8 mouse cellular contexts compared by ENCODE assay signal in genomic region chr8:94037806-94038205, GRCm38 (mm10). TPM values are rescaled to one million over a fixed set of nuclear protein-coding genes. Genes with fewer than 3 reads are reported as not detected.
A peak's percentile ranks its signal among the peaks of the same experiment; 100 is the strongest.
DNase-seq lines count a peak whose midpoint lies in the region; ATAC-seq and TF ChIP-seq lines count a peak whose summit lies in the region.

No protein-coding gene starts in this region.

- no peaks in the 10 kb centered on the region for H3K27me3 ChIP-seq in heart, embryonic 12.5 days (replicated peaks)
- H3K27me3 ChIP-seq in forebrain, embryonic 14.5 days (replicated peaks; ENCODE audit: control insufficient read depth, insufficient read depth, low read length): no peaks in the 10 kb centered on the region
- no peaks in the 10 kb centered on the region for H3K27me3 ChIP-seq in limb, embryonic 12.5 days
- no peaks in the 10 kb centered on the region for H3K27me3 ChIP-seq in midbrain, postnatal 0 days (ENCODE audit: insufficient read depth, low read length)

- DNase-seq in heart, postnatal 14 days: no peak
- peak; percentile 35 for DNase-seq in Muller cell, postnatal 12 days (ENCODE audit: inconsistent ontology term)
- peak; percentile 16 for DNase-seq in forebrain, embryonic 14.5 days (ENCODE audit: low spot score)
- DNase-seq in midbrain, postnatal 0 days (ENCODE audit: low spot score): peak; percentile 2
- DNase-seq in spleen, postnatal 36 days (ENCODE audit: low spot score in 2 of 2): no peak
- DNase-seq in layer of hippocampus, adult 9-11 months: no peak

- H3K4me1 ChIP-seq in heart, embryonic 12.5 days (replicated peaks): peaks cover 29% of the 10 kb centered on the region
- H3K4me1 ChIP-seq in forebrain, embryonic 14.5 days (ENCODE audit: control insufficient read depth, insufficient read depth, low read length): peaks cover 18% of the 10 kb centered on the region
- H3K4me1 ChIP-seq in limb, embryonic 12.5 days (replicated peaks): peaks cover 21% of the 10 kb centered on the region
- peaks cover 7% of the 10 kb centered on the region for H3K4me1 ChIP-seq in midbrain, postnatal 0 days (ENCODE audit: insufficient read depth, low read length)

- peak overlapping the region; percentile 77 for H3K9ac ChIP-seq in heart, embryonic 12.5 days
- H3K9ac ChIP-seq in forebrain, embryonic 14.5 days (ENCODE audit: low read length): peak overlapping the region; percentile 75
- H3K9ac ChIP-seq in limb, embryonic 12.5 days (replicated peaks): peak overlapping the region; percentile 63
- H3K9ac ChIP-seq in midbrain, postnatal 0 days (replicated peaks; ENCODE audit: low read length, poor library complexity, severe bottlenecking): peak overlapping the region; percentile 70

- H3K27ac ChIP-seq in heart, embryonic 12.5 days (ENCODE audit: poor library complexity, severe bottlenecking): no peak overlapping the region
- H3K27ac ChIP-seq in forebrain, embryonic 14.5 days (ENCODE audit: low read depth, low read length): no peak overlapping the region
- H3K27ac ChIP-seq in limb, embryonic 12.5 days: no peak overlapping the region
- no peak overlapping the region for H3K27ac ChIP-seq in midbrain, postnatal 0 days (ENCODE audit: low read depth, low read length)

- no peaks in the 10 kb centered on the region for H3K9me3 ChIP-seq in heart, embryonic 12.5 days (replicated peaks)
- no peaks in the 10 kb centered on the region for H3K9me3 ChIP-seq in forebrain, embryonic 14.5 days (replicated peaks; ENCODE audit: control insufficient read depth, low read length)
- H3K9me3 ChIP-seq in limb, embryonic 12.5 days: no peaks in the 10 kb centered on the region
- H3K9me3 ChIP-seq in midbrain, postnatal 0 days (ENCODE audit: low read length): no peaks in the 10 kb centered on the region

- H3K4me3 ChIP-seq in heart, embryonic 12.5 days: peak overlapping the region; percentile 85
- peak overlapping the region; percentile 85 for H3K4me3 ChIP-seq in forebrain, embryonic 14.5 days (ENCODE audit: low read depth, low read length)
- peak overlapping the region; percentile 75 for H3K4me3 ChIP-seq in limb, embryonic 12.5 days (replicated peaks)
- H3K4me3 ChIP-seq in midbrain, postnatal 0 days (ENCODE audit: low read depth, low read length): peak overlapping the region; percentile 84

- intact Hi-C loops in heart, postnatal 14 days (cut with DNase I): loop anchor here (2.0 kb wide), 1 partner anchor 25 kb away; the partner anchor contains the start of gene Amfr

- peaks cover 3% of the 10 kb centered on the region for H3K36me3 ChIP-seq in heart, embryonic 12.5 days
- H3K36me3 ChIP-seq in forebrain, embryonic 14.5 days (ENCODE audit: control insufficient read depth, insufficient read depth, low read length): peaks cover 12% of the 10 kb centered on the region; the same call in 1 of the 2 replicates
- no peaks in the 10 kb centered on the region; the same call in 1 of the 2 replicates for H3K36me3 ChIP-seq in limb, embryonic 12.5 days
- H3K36me3 ChIP-seq in midbrain, postnatal 0 days (ENCODE audit: insufficient read depth, low read length): peaks cover 6% of the 10 kb centered on the region; the same call in 1 of the 2 replicates

- H3K4me2 ChIP-seq in heart, embryonic 12.5 days: peak overlapping the region; percentile 88
- peak overlapping the region; percentile 79 for H3K4me2 ChIP-seq in forebrain, embryonic 14.5 days (ENCODE audit: low read length)
- peak overlapping the region; percentile 70 for H3K4me2 ChIP-seq in limb, embryonic 12.5 days
- H3K4me2 ChIP-seq in midbrain, postnatal 0 days (ENCODE audit: low read depth, low read length, poor library complexity, severe bottlenecking): peak overlapping the region; percentile 78

- no peak for TF ChIP-seq CTCF in midbrain, postnatal 0 days (IDR thresholded peaks at IDR 0.05)

- ATAC-seq in heart, embryonic 12.5 days (ENCODE audit: insufficient number of reproducible peaks, low FRiP score): no peak
- no peak for ATAC-seq in forebrain, embryonic 14.5 days
- no peak for ATAC-seq in limb, embryonic 12.5 days (ENCODE audit: insufficient number of reproducible peaks, insufficient read depth, low FRiP score, low TSS enrichment, low read depth)
- ATAC-seq in midbrain, postnatal 0 days (ENCODE audit: low FRiP score): no peak

- WGBS in heart, embryonic 12.5 days: 9% methylated on average over 15 of the region's 15 CpGs
- 11% methylated on average over 15 of the region's 15 CpGs for WGBS in forebrain, embryonic 14.5 days
- 13% methylated on average over 15 of the region's 15 CpGs for WGBS in limb, embryonic 12.5 days
- 6% methylated on average over 15 of the region's 15 CpGs for WGBS in midbrain, postnatal 0 days

RNA-seq across cellular contexts. Expression of gene Ogfod1, which starts 0.8 kb away (rescaled TPM):
- polyA plus RNA-seq in heart, embryonic 12.5 days (2016; fragmentation: Nextera tagmentation; extraction: Ambion mirVana): 13.8 and 14.4 TPM in 2 replicates
- total RNA-seq in heart, postnatal 14 days (2021): 10 to 100 TPM; 23.0 to 23.9 TPM
- polyA plus RNA-seq in forebrain, embryonic 14.5 days (2014; fragmentation: Nextera tagmentation; extraction: Ambion mirVana): 9.8 and 13.4 TPM in 2 replicates
- 14.0 and 16.1 TPM in 2 replicates for polyA plus RNA-seq in limb, embryonic 12.5 days (2016; fragmentation: Nextera tagmentation; extraction: Ambion mirVana)
- 17.3 and 20.1 TPM in 2 replicates for total RNA-seq in midbrain, postnatal 0 days (2014; rRNA removed)
- polyA plus RNA-seq in midbrain, postnatal 0 days (2015; fragmentation: Nextera tagmentation; extraction: Ambion mirVana): 7.8 and 8.9 TPM in 2 replicates

RNA-seq across cellular contexts. Expression of gene Nudt21, which starts 1.0 kb away (rescaled TPM):
- 83.1 and 88.5 TPM in 2 replicates for polyA plus RNA-seq in heart, embryonic 12.5 days (2016; fragmentation: Nextera tagmentation; extraction: Ambion mirVana)
- 10 to 100 TPM; 29.2 to 30.3 TPM for total RNA-seq in heart, postnatal 14 days (2021)
- polyA plus RNA-seq in forebrain, embryonic 14.5 days (2014; fragmentation: Nextera tagmentation; extraction: Ambion mirVana): 165 and 171 TPM in 2 replicates
- polyA plus RNA-seq in limb, embryonic 12.5 days (2016; fragmentation: Nextera tagmentation; extraction: Ambion mirVana): 132 and 148 TPM in 2 replicates
- 61.5 and 82.5 TPM in 2 replicates for total RNA-seq in midbrain, postnatal 0 days (2014; rRNA removed)
- polyA plus RNA-seq in midbrain, postnatal 0 days (2015; fragmentation: Nextera tagmentation; extraction: Ambion mirVana): 90.1 and 92.3 TPM in 2 replicates

RNA-seq across cellular contexts. Expression of gene Amfr, which starts 25.2 kb away (rescaled TPM):
- polyA plus RNA-seq in heart, embryonic 12.5 days (2016; fragmentation: Nextera tagmentation; extraction: Ambion mirVana): 67.2 and 71.1 TPM in 2 replicates
- total RNA-seq in heart, postnatal 14 days (2021): 100 to 1,000 TPM; 108 to 112 TPM
- polyA plus RNA-seq in forebrain, embryonic 14.5 days (2014; fragmentation: Nextera tagmentation; extraction: Ambion mirVana): 55.8 and 60.2 TPM in 2 replicates
- 48.1 and 53.1 TPM in 2 replicates for polyA plus RNA-seq in limb, embryonic 12.5 days (2016; fragmentation: Nextera tagmentation; extraction: Ambion mirVana)
- total RNA-seq in midbrain, postnatal 0 days (2014; rRNA removed): 214 and 227 TPM in 2 replicates
- polyA plus RNA-seq in midbrain, postnatal 0 days (2015; fragmentation: Nextera tagmentation; extraction: Ambion mirVana): 80.4 and 84.8 TPM in 2 replicates

Comparison
In these comparisons a context has a peak if more than half of its experiments do, and no peak if none do; other contexts are left out.
1. DNase-seq: peak in Muller cell, postnatal 12 days (single experiment), forebrain, embryonic 14.5 days (single experiment) and midbrain, postnatal 0 days (single experiment); none in heart, postnatal 14 days (0 of 2), spleen, postnatal 36 days (0 of 2) and layer of hippocampus, adult 9-11 months (single experiment).
2. Peak in every context shown above with its lines, with median percentiles within 50 percentile points of each other: H3K4me2 ChIP-seq, H3K4me3 ChIP-seq and H3K9ac ChIP-seq.